Mouse (Mus musculus) bone marrow, adult 2 months (tissue): ENCODE data around the gene Ddah2. TPM values are rescaled to one million over a fixed set of nuclear protein-coding genes. Genes with fewer than 3 reads are reported as not detected.

Experiments
- H3K27ac ChIP-seq: fragments of 200-500 bp; 2 replicates; pipeline ENCODE4 v1.5.1; 2012; ENCODE audit warnings: low read depth, mild to moderate bottlenecking, control low read depth, inconsistent platforms, low read length; ENCODE audit not compliant: control insufficient read depth, poor library complexity, insufficient read depth
- H3K4me1 ChIP-seq: fragments of 200-500 bp; 2 replicates; pipeline ENCODE4 v1.6.1; 2011; ENCODE audit warnings: low read length; ENCODE audit not compliant: control insufficient read depth, insufficient read depth
- H3K4me3 ChIP-seq: fragments of 200-500 bp; replicated peaks from 2 replicates; pipeline ENCODE3; 2011; ENCODE audit warnings: mild to moderate bottlenecking, low read depth, low read length, control low read depth; ENCODE audit not compliant: control insufficient read depth
- CTCF ChIP-seq: fragments of 200-500 bp; IDR thresholded peaks from 2 replicates; pipeline ENCODE4 v1.5.1; 2011; ENCODE audit warnings: low read length, control low read depth; ENCODE audit not compliant: control insufficient read depth, insufficient read depth
- POLR2A ChIP-seq: fragments of 200-500 bp; IDR thresholded peaks from 2 replicates; pipeline ENCODE4 v1.6.1; 2011; ENCODE audit warnings: low read depth, mild to moderate bottlenecking, control low read depth, low read length, borderline replicate concordance; ENCODE audit not compliant: control insufficient read depth
- WGBS: fragments of 180-500 bp; shearing (Covaris S2); methylation state at CpG from one replicate; pipeline ENCODE4 v1.1.7; 2018; 5-methylcytosine and 5-hydroxymethylcytosine counted together
- polyA plus RNA-seq: library from polyadenylated mRNA; stranded (reverse); fragments of >200 nt; gene quantifications from 2 replicates; pipeline ENCODE4 v1.2.4, GENCODE M21; 2011; ENCODE audit warnings: low replicate concordance; ENCODE audit not compliant: missing spikeins, insufficient read depth, insufficient read length

Gene Ddah2
- polyA plus RNA-seq, 1 experiment, result 12.5 TPM

DNA sequence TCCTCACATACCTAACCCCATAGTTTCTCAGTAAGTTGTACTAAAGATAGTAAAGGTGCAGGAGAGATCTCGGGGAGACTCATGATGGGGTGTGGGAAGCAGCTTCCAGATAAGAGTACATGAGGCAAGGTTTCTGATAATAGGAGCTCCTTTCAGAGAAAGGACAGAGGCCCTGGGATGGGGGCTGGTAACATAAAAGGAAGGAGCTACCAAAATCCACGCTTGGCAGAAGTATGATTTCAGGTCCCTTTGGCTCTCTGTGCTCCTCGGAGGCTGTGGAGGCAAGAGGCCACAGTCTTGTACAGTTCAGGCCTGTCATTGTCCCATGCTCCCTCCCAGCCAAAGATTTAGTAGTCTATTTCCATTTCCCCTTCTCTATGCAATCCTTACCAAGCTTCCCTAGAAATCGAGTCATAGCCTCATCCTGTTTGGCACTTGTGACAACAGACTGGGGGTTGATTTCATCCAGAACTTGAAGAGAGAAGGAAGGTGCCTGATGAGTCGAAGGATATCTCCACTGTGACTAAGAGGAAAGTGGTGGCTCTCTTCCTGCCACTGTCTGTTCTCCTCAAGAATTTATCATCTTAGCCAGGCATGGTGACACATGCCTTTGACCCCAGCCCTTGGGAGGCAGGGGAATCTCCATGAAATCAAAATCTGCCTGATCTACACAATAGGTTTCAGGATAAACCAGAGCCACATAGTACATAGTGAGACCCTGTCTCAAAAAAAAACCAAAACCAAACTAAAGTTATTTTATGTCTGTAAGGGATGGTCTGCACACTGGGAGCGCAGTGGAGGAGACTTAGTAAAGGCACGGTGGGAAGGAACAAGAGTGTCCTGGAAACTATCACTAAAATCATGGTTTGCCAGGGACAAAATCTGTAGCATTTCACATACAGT lies 13.7 kb upstream of the Ddah2 start:
- WGBS, result 46% methylated on average over 7 of the region's 7 CpGs
- TF ChIP-seq POLR2A (no peak), CTCF (no peak)
- Histone ChIP-seq H3K27ac (no peak overlapping the region), H3K4me1 (peaks cover 3% of the 10 kb centered on the region; the same call in 1 of the 2 replicates), H3K4me3 (peak overlapping the region; percentile 65)

DNA sequence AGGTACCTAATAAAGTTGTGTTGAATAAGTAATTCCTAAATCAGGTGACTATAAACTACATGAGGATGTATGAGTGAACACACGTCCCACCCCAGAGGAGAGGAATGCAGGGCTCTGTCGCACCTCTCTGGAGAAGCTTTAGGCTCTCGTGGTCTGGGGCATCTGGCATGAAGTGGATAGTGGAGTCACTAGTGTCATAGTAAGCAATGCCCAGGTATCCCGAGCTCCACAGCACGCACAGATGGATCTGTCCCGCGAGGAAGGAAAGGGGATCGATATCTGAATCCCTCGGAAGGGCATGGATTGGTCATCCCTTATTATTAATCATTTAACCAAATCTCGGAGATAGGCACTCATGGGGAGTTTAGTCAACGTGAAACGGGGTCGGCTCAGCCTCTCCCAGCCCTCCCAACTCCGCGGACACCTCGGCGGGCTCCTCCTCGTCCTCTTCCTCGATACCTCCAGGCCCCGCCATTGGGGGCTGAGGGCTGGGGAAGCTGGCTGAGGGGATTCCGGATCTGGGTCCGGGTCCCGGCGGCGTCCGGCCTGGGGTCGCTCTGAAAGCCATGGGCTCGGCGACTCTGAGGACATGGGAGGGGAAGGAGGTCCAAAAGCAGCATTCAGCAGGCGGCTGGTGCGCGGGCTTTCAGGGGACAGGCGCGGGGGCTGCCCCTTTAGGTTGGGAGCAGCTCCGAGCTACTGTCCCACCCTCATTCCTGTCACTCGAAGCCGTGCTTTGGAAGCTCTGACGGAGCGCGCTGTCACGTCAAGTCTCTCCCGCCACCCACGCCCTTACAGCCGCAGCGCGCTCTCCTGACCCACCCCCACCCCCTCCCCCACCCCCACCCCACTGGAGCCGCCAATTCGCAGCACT lies 12.8 kb upstream of the Ddah2 start:
- 2% methylated on average over 48 of the region's 48 CpGs for WGBS
- Histone ChIP-seq H3K4me3 (peak overlapping the region; percentile 65), H3K27ac (peak overlapping the region; percentile 85), H3K4me1 (peaks cover 3% of the 10 kb centered on the region; the same call in 1 of the 2 replicates)
- TF ChIP-seq CTCF (no peak), POLR2A (peak; percentile 65; the same call in 1 of the 2 replicates)

DNA sequence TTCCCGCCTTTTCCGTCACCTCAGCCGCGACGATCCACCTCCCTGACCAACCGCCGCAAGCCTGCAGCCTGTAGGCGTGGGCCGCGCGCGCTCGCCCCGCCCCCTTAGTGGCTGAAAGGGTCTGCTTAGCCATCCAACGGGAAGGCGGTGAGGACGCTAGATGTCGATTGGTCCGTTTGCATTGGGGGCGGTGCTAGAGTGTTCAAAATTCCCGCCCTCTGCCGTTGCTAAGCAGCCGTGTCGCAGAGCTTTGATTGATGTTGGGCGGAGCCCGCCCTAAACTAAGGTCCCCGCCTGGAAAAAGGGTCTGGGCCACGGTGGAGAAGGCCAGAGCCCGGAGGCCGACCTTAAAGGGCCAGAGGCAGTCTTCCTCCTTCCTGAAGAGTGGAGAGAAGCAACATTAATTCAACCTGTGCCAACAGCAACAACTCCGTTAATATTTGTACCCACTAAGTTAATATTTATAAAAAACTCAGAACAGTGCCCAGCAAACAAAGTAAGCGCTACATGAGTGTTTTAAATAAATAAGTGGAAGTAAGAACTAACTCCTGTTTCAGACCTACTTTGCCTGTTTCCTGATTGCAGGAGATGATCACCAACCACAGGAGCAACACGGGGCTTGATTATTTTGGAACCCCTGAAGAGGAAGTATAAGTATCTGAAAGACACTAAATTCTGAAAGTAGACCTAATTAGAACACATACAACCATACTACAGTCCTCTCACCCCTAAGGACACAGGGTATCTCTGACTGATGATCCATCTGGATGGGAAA lies 12.0 kb upstream of the Ddah2 start, which contains the start of gene Msh5:
TSS of gene Msh5 (minus strand) at position 65 of the 775 bp plus-strand sequence.
- Histone ChIP-seq H3K4me1 (peaks cover 3% of the 10 kb centered on the region; the same call in 1 of the 2 replicates), H3K4me3 (peak within 1 kb of the TSS; percentile 65)
- WGBS, result under 1% methylated on average over 33 of the region's 33 CpGs

DNA sequence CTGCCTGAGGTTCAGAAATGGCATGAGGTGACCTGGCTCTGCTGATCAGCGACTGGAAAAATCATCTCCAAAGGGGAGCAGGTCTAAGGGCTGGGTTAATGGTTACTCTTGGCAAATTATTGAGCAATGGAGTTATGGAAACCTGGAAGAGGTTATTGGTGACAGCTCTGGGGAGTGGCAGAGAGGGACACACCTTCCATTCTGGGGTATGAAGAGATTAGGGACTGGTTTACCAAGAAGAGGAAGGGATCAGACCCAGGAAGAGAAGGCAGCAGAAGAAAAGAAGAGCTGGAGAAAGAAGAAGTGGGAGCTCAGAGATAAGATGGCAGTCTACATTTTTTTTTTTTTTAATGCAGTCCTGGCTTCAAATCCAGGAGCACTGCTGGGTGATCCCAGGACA lies 11.1 kb upstream of the Ddah2 start:
- Histone ChIP-seq H3K4me3 (no peak overlapping the region), H3K27ac (peak overlapping the region; percentile 87), H3K4me1 (peaks cover 5% of the 10 kb centered on the region; the same call in 1 of the 2 replicates)
- TF ChIP-seq POLR2A, result no peak
- no peak for TF ChIP-seq CTCF
- WGBS, result 9% methylated on average over 1 of the region's 1 CpGs

More for the DNA sequence above, 12.0 kb upstream of the Ddah2 start, which contains the start of gene Msh5:
- TF ChIP-seq POLR2A, result peak; percentile 43; the same call in 1 of the 2 replicates
- TF ChIP-seq CTCF, result no peak
- peak within 1 kb of the TSS; percentile 87 for H3K27ac ChIP-seq

DNA sequence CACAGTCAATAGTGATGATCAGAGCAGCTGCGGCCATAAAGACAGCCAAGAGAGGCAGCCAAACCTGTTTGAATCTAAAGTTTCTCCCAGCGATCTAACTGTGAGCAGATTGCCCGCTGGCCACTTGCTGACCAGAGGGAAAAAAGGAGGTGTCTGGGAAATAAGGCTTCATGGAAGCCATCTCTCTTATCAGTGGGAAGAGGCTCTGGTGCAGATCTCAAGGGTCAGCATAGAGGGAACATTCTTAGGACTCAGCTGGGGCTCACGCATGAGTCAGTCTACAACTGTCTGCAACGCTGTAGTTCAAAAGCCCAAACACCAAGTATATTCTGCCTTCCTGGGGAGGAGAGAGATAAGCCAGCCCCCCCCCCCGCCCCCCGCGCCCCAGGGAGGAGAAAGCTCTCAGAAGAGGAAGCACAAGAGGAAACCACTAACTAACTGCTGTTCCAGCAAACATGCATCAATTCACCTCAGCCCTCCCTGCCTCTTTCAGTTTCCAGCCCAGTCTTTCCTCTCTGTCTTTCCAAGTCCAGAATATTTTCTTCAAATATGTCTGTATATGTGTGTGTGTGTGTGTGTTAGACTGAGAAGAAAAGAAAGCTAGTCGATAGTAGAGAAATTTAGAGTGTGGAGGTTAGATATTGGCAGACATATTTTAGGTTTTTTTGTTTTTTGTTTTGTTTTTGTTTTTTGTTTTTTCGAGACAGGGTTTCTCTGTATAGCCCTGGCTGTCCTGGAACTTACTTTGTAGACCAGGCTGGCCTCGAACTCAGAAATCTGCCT lies 10.5 kb upstream of the Ddah2 start:
- H3K27ac ChIP-seq, result peak overlapping the region; percentile 87
- H3K4me1 ChIP-seq, result peaks cover 5% of the 10 kb centered on the region; the same call in 1 of the 2 replicates
- under 1% methylated on average over 11 of the region's 11 CpGs for WGBS
- peak overlapping the region; percentile 19 for H3K4me3 ChIP-seq
- TF ChIP-seq POLR2A, result no peak
- TF ChIP-seq CTCF, result no peak

DNA sequence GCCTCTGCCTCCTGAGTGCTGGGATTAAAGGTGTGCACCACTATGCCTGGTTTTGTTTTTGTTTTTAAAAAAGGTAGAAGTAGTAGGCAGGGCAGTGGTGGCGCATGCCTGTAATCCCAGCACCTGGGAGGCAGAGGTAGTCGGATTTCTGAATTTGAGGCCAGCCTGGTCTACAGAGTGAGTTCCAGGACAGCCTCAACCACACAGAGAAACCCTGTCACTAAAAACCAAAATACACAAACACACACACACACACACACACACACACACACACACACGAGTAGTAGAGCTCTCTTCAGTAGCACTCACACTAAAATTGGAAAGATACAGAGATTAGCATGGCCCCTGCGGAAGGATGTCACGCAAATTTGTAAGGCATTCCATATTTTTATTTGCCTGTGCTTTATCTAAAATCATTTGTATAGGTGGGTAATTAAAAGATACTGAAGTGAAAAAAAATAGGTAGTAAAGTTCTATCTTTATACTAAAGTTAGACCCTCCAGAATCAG lies 9.8 kb upstream of the Ddah2 start:
- 15% methylated on average over 5 of the region's 5 CpGs for WGBS
- H3K27ac ChIP-seq, result peak overlapping the region; percentile 84
- peaks cover 5% of the 10 kb centered on the region; the same call in 1 of the 2 replicates for H3K4me1 ChIP-seq
- H3K4me3 ChIP-seq, result no peak overlapping the region
- no peak for TF ChIP-seq POLR2A
- TF ChIP-seq CTCF, result no peak
